Mouse (Mus musculus): ENCODE results near the gene Ascl3. TPM values are rescaled to one million over a fixed set of nuclear protein-coding genes. Genes with fewer than 3 reads are reported as not detected.

Gene Ascl3
- polyA plus RNA-seq, 1 experiment: not detected

DNA sequence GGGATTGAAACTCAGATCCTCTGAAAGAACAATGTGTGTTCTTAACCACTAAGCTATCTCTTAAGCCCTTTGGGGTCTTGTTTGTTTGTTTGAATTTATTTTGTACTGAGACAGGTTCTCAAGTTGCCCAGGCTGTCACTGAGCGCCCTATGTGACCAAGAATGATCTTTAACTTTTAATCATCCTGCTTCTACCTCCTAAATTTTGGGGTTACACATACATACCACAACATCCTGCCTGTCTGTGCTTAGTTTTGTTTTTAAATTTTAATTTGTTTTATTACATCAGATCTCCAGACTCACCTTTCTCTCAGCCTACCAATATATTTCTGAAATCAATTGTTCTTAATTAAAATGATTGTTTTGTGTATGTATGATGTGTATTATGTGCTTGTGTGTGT, 9.5 kb upstream of the Ascl3 start:
- no peak overlapping the region for H3K9ac ChIP-seq (ENCODE audit: low read depth, poor library complexity, severe bottlenecking)
- no peaks in the 10 kb centered on the region for H3K36me3 ChIP-seq (ENCODE audit: control insufficient read depth, insufficient read depth, low read length, poor library complexity, severe bottlenecking)
- H3K27me3 ChIP-seq (ENCODE audit: control insufficient read depth, insufficient read depth, low read length, poor library complexity, severe bottlenecking): no peaks in the 10 kb centered on the region; the same call in 1 of the 2 replicates
- H3K4me1 ChIP-seq (ENCODE audit: control insufficient read depth, insufficient read depth, low read length): no peaks in the 10 kb centered on the region
- no peak overlapping the region for H3K4me3 ChIP-seq (ENCODE audit: low read depth, low read length)
- no peak overlapping the region for H3K27ac ChIP-seq (ENCODE audit: insufficient read depth, low read length)
- no peak for TF ChIP-seq CTCF (IDR thresholded peaks at IDR 0.05; ENCODE audit: low read depth, low read length)
- TF ChIP-seq EP300 (IDR thresholded peaks at IDR 0.05; ENCODE audit: insufficient read depth, low read depth, low read length): no peak
- TF ChIP-seq POLR2A (IDR thresholded peaks at IDR 0.05; ENCODE audit: insufficient read depth, low read length): no peak
- no peaks in the 10 kb centered on the region for H3K9me3 ChIP-seq (replicated peaks; ENCODE audit: control insufficient read depth, insufficient read depth, low read length, poor library complexity, severe bottlenecking)

DNA sequence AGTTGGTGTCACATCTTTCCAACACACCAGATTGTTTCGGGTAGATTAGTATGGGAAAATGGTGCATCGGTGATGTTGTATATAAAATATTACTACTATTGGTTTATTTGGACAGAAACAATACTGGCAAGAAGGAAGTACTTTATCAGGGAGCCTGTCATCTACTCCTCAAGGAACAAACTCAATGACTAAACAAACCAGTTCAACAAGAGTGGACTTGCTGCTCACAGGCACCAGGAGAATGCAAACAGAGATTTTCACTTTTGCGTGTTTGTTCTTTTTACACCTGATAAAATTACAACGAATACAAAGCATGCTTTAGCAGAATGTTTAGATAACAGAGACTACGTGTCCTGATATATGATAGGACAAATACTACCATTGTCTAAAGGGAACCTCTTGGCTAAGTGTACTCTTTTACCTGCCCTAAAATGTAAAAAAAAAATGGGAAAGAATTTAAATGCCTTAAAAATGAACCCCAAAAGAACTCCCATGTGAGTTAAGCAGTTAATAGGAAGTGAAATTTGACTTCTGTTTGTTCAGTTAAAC, 8.4 kb upstream of the Ascl3 start:
- Histone ChIP-seq H3K4me3 (ENCODE audit: low read depth, low read length) (no peak overlapping the region), H3K27ac (ENCODE audit: insufficient read depth, low read length) (no peak overlapping the region), H3K4me1 (ENCODE audit: control insufficient read depth, insufficient read depth, low read length) (no peaks in the 10 kb centered on the region), H3K9me3 (replicated peaks; ENCODE audit: control insufficient read depth, insufficient read depth, low read length, poor library complexity, severe bottlenecking) (no peaks in the 10 kb centered on the region), H3K9ac (ENCODE audit: low read depth, poor library complexity, severe bottlenecking) (no peak overlapping the region), H3K27me3 (ENCODE audit: control insufficient read depth, insufficient read depth, low read length, poor library complexity, severe bottlenecking) (no peaks in the 10 kb centered on the region; the same call in 1 of the 2 replicates), H3K36me3 (ENCODE audit: control insufficient read depth, insufficient read depth, low read length, poor library complexity, severe bottlenecking) (no peaks in the 10 kb centered on the region)
- TF ChIP-seq EP300 (IDR thresholded peaks at IDR 0.05; ENCODE audit: insufficient read depth, low read depth, low read length): no peak
- TF ChIP-seq POLR2A (IDR thresholded peaks at IDR 0.05; ENCODE audit: insufficient read depth, low read length): no peak
- TF ChIP-seq CTCF (IDR thresholded peaks at IDR 0.05; ENCODE audit: low read depth, low read length): no peak

DNA sequence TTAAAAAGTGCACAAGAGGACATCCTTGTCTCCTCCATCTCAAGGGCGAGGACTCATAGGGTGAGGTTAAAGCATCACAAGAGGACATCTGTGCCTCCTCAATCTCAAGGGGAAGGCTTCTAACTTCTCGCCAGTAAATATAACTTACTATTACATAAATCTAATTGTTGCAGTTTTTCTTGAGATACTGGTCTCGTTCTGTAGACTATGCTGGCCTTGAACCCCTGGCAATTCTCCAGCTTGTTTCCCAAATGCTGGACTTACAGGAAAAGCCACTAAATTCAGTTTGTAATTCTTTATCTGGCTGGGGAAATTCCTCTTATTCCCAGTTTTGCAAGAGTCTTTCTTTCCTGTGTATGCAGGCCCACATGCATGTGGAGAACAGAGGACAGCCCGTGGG, 3.3 kb upstream of the Ascl3 start:
- TF ChIP-seq CTCF (IDR thresholded peaks at IDR 0.05; ENCODE audit: low read depth, low read length) (no peak), POLR2A (IDR thresholded peaks at IDR 0.05; ENCODE audit: insufficient read depth, low read length) (no peak), EP300 (IDR thresholded peaks at IDR 0.05; ENCODE audit: insufficient read depth, low read depth, low read length) (no peak)
- Histone ChIP-seq H3K36me3 (ENCODE audit: control insufficient read depth, insufficient read depth, low read length, poor library complexity, severe bottlenecking) (no peaks in the 10 kb centered on the region), H3K27ac (ENCODE audit: insufficient read depth, low read length) (no peak overlapping the region), H3K4me1 (ENCODE audit: control insufficient read depth, insufficient read depth, low read length) (no peaks in the 10 kb centered on the region), H3K9ac (ENCODE audit: low read depth, poor library complexity, severe bottlenecking) (no peak overlapping the region), H3K27me3 (ENCODE audit: control insufficient read depth, insufficient read depth, low read length, poor library complexity, severe bottlenecking) (no peaks in the 10 kb centered on the region; the same call in 1 of the 2 replicates), H3K4me3 (ENCODE audit: low read depth, low read length) (no peak overlapping the region), H3K9me3 (replicated peaks; ENCODE audit: control insufficient read depth, insufficient read depth, low read length, poor library complexity, severe bottlenecking) (no peaks in the 10 kb centered on the region)

DNA sequence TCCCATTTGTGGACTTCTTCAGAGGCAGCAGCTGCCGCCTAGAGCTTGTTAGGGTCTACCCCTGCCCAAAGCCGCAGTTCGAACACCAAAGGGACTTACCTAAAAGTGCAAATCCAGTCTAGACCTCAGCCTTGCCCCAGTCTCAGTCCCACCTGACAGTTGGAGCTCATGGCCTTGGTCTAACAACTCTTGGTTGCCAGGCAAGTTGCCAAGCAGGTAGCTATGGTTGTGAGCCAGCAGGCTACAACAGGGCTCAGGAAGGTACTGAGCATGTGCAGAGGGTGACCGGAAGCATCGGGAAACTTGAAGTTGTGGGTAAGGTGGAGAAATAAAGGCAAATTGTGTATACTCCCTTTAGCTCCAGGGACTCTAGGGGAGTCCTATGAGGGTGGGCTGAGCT, 7.8 kb downstream of the Ascl3 start, which contains the start of gene BC051019:
TSS of gene BC051019 (minus strand) at position 154 of the 400 bp plus-strand sequence.
- no peaks in the 10 kb centered on the region for H3K27me3 ChIP-seq (ENCODE audit: control insufficient read depth, insufficient read depth, low read length, poor library complexity, severe bottlenecking)
- no peak within 1 kb of the TSS for H3K27ac ChIP-seq (ENCODE audit: insufficient read depth, low read length)
- TF ChIP-seq EP300 (IDR thresholded peaks at IDR 0.05; ENCODE audit: insufficient read depth, low read depth, low read length) (no peak), CTCF (IDR thresholded peaks at IDR 0.05; ENCODE audit: low read depth, low read length) (no peak), POLR2A (IDR thresholded peaks at IDR 0.05; ENCODE audit: insufficient read depth, low read length) (no peak)
- no peak within 1 kb of the TSS for H3K9ac ChIP-seq (ENCODE audit: low read depth, poor library complexity, severe bottlenecking)
- H3K4me3 ChIP-seq (ENCODE audit: low read depth, low read length): no peak within 1 kb of the TSS
- no peaks in the 10 kb centered on the region for H3K36me3 ChIP-seq (ENCODE audit: control insufficient read depth, insufficient read depth, low read length, poor library complexity, severe bottlenecking)
- H3K9me3 ChIP-seq (replicated peaks; ENCODE audit: control insufficient read depth, insufficient read depth, low read length, poor library complexity, severe bottlenecking): 0 out of 2 replicates have a peak, but pooled peaks cover 3% of the 10 kb centered on the region
- H3K4me1 ChIP-seq (ENCODE audit: control insufficient read depth, insufficient read depth, low read length): no peaks in the 10 kb centered on the region

DNA sequence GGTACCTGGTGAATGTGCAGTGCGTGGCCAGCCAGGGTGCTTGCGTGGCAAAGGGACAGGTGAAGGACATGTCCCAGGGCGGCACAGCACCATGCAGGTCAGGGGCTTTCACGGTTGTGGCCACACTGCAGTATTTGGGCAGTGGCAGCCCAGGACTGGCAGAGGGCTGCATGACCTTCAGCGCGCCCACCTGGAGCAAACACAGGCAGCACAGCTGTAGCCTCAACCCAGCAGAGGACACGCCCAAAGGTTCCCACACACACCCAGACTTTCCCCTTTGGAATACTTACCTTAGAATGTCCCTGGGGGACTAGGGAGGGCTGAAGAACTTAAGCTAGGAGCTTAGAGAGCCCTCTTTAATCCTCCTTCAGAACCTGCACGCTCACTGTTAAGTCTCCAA, 8.4 kb downstream of the Ascl3 start:
- Histone ChIP-seq H3K4me3 (ENCODE audit: low read depth, low read length) (no peak overlapping the region), H3K4me1 (ENCODE audit: control insufficient read depth, insufficient read depth, low read length) (no peaks in the 10 kb centered on the region), H3K9ac (ENCODE audit: low read depth, poor library complexity, severe bottlenecking) (no peak overlapping the region), H3K27me3 (ENCODE audit: control insufficient read depth, insufficient read depth, low read length, poor library complexity, severe bottlenecking) (no peaks in the 10 kb centered on the region), H3K9me3 (replicated peaks; ENCODE audit: control insufficient read depth, insufficient read depth, low read length, poor library complexity, severe bottlenecking) (0 out of 2 replicates have a peak, but pooled peaks cover 3% of the 10 kb centered on the region), H3K36me3 (ENCODE audit: control insufficient read depth, insufficient read depth, low read length, poor library complexity, severe bottlenecking) (no peaks in the 10 kb centered on the region), H3K27ac (ENCODE audit: insufficient read depth, low read length) (no peak overlapping the region)
- TF ChIP-seq EP300 (IDR thresholded peaks at IDR 0.05; ENCODE audit: insufficient read depth, low read depth, low read length): no peak
- no peak for TF ChIP-seq CTCF (IDR thresholded peaks at IDR 0.05; ENCODE audit: low read depth, low read length)
- TF ChIP-seq POLR2A (IDR thresholded peaks at IDR 0.05; ENCODE audit: insufficient read depth, low read length): no peak

DNA sequence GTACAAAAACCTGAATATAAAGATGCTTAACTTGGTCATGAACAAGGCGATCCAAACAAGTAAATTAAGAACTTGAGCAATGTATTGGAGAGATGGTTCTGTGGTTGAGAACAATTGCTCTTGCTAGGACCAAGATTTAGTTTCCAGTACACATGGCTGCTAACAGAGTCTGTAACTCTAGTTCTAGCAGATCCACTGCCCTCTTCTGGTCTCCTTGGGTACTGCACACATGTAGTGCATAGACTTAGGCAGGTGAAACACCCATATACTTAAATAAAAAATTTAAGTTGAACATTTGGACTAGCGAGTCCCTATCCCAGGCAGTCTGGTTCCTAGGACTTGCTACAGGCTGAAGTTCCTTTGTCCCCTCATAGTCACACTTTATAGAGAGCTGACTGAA, 8.9 kb downstream of the Ascl3 start:
- no peaks in the 10 kb centered on the region for H3K4me1 ChIP-seq (ENCODE audit: control insufficient read depth, insufficient read depth, low read length)
- 0 out of 2 replicates have a peak, but pooled peaks cover 3% of the 10 kb centered on the region for H3K9me3 ChIP-seq (replicated peaks; ENCODE audit: control insufficient read depth, insufficient read depth, low read length, poor library complexity, severe bottlenecking)
- no peak overlapping the region for H3K9ac ChIP-seq (ENCODE audit: low read depth, poor library complexity, severe bottlenecking)
- TF ChIP-seq CTCF (IDR thresholded peaks at IDR 0.05; ENCODE audit: low read depth, low read length): no peak
- TF ChIP-seq POLR2A (IDR thresholded peaks at IDR 0.05; ENCODE audit: insufficient read depth, low read length): no peak
- no peak for TF ChIP-seq EP300 (IDR thresholded peaks at IDR 0.05; ENCODE audit: insufficient read depth, low read depth, low read length)
- H3K36me3 ChIP-seq (ENCODE audit: control insufficient read depth, insufficient read depth, low read length, poor library complexity, severe bottlenecking): no peaks in the 10 kb centered on the region
- no peak overlapping the region for H3K27ac ChIP-seq (ENCODE audit: insufficient read depth, low read length)
- H3K4me3 ChIP-seq (ENCODE audit: low read depth, low read length): no peak overlapping the region
- no peaks in the 10 kb centered on the region for H3K27me3 ChIP-seq (ENCODE audit: control insufficient read depth, insufficient read depth, low read length, poor library complexity, severe bottlenecking)
